Mouse (Mus musculus) adrenal gland, postnatal 4 days (tissue): ENCODE measurements at regions not wholly inside any gene's neighbourhood (a gene's known extent, or its start where the extent isn't known, plus 50 kb on each side); places are given as distances from the start of the nearest gene placed in this dataset.

Experiments used
- DNase-seq, 2 experiments: peaks; one replicate each; pipeline ENCODE4 v3.0.0; 2021 to 2022; ENCODE audit warnings: low spot score in 2 of 2, mixed read lengths in 2 of 2

DNA sequence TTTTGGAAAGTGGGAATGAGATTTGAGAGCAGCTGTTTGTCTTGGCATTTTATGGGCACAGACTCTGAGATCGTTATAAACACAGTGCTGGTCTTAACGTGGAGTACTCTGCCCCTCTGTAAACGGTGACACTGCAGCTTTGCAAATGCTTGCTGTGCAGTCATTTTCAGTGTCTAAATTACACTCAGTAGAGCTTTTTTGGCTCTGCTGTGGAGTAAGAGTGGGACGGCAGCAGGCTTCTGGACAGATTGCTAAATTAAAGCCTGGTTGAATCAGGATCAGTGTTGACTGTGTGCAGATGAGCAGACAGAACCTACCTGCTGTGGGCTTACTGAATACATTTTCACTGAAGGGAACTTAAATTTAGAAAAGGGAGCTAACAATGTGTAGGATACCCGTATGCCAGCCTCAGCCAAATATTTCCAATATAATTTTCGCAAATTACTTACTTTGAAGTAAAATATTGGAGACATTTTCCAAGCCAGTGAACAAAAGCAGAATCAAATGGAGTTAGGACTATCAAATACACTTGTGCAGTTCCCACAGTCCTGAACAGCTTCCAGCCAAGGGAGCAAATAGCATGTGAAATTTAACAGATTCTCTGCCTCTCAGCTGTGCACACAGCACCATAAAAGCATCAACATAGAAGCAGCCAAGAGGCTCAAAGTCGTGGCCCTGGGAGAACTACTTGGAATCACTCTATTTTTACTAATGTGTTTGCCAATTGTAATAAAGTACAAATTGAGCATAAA is 148.1 kb upstream of the Stac start:
- DNase-seq, result no peak

DNA sequence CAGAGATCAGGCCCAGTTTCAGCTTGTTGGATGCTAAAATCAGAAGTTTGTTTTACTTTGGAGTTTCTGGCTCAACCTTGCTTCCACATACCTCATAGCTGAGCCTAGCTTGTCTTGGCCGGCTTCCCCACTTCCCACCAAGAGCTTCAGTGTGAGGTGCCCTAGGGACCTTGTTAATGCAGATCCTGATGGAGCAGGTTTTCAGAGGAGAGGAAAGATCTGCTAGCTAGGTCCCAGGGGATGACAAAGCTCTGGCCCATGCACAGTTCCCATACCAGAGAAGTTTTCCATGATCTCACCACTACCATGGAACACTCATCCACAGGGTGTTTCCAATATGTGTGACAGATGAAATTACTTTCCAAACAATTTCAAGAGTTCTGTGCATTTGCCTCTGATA is 131.9 kb upstream of the Stac start:
- no peak for DNase-seq

DNA sequence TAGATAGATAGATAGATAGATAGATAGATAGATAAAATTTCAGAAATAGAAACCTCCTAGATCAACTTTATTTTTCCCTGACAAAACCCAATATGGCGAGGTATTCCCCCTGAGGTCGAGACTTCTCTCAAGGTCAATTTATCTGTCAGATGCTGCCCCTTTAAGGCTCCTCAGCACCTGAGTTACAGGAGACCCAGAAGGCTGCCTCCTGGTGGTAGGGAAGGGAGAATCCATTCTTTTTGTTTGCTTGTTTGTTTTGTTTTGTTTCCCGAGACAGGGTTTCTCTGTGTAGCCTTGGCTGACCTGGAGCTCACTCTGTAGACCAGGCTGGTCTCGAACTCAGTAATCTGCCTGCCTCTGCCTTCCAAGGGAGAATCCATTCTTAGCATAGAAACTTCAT is 127.3 kb upstream of the Stac start:
- DNase-seq, result no peak

DNA sequence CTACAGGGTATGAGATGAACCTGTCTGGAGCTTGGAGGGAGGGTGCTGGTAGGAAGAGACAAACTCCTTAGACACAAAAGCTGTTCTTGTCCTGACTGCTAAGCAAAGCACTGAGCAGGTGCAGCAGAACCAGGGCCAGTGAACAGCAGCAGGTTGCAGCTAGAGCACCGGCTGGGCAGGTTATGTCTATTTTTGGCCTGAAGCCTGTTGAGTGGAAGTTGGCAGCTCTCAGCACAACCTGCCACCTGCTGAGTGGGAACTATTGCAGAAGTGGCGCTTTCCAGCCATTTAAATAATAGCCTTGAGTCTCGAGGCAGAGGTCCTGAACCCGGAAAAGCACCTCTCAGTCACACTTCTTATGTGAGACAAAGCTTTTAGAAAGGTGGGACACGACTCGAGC is 114.8 kb upstream of the Stac start:
- DNase-seq, result no peak

DNA sequence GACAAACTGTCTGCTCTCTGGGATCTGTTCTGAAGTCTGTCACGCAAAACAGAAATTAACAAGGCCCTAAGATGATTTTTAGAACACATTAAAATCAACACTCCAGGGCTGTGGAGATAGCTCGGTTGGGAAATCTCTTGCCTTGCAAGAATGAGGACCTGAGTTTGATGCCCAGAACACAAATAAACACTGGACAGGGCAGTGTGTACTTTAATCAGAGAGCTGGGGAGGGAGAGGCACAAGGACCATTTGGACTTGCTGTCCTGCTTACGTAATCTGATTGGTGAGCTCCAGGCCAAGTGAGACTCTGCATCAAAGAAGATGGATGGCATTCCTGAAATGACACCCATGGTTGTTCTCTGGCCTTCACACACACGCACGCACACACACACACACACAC is 111.2 kb upstream of the Stac start:
- no peak for DNase-seq

DNA sequence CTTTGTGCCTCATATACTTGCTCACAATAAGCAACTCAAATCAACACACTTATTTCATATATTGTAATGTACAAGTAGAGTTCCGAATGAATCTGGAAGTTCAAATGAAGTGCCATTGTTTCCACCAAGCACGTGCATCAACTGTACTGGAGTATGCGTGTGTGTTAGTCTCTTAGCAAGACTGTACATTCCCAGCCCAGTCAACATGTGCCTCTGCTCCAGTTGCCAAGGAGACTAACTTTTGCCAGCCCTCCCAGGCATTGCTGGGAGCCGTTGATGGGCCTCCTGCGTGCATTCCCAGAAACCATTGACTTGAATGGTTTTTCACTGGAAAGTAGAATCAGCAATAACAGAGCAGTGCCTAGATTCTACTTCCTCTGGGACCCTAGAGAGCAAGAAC is 110.7 kb upstream of the Stac start:
- no peak for DNase-seq

DNA sequence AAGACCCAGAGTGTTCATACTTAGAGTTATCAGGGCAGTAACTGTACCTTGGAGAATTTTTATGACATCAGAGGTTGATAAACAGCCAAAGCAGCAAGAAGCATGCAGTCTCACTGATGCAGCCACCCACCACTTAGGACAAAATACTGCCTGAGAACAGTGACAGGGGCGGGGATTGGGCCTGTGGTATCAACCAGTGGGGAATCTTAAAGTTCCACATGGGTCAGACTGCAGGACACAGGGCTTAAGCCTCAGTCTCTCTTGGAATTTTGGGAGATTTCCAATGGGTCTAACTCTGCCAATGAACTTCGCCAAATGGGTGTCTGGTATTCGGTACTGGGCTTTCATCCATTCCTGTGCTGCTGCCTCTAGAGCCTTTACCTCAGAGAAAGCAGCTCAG is 88.8 kb upstream of the Stac start:
- DNase-seq, result no peak

DNA sequence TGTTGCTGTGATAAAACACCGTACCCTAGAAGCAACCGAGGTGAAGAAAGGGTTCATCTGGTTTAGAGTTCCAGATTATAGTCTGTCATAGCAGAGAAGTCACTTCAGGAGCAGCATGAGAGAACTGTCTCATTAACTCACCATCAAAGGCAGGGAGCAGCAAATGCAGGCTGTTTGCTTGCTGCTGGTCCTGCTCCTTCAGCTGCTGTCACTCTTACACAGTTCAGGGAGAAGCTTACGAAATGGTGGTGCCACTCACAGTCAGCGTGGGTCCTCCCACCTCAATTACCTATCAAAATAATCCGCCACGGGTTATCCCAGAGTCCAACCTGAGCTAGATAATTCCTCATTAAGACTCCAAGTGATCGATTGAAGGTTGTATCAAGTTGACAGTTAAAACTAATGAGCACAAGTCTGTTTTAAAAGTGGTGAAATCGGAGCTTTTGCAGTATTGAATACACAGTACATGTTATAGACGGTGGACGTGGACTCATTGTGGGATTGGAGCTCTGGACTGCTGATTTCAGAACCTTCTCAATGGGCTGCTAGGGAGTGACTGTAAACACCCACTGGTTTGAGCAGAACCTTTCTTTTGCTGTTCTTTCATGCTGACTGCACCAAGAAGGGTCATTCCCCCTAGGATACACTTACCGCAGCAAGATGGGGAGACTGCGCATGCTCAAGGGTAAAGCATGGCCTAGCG is 87.4 kb upstream of the Stac start:
- no peak for DNase-seq

DNA sequence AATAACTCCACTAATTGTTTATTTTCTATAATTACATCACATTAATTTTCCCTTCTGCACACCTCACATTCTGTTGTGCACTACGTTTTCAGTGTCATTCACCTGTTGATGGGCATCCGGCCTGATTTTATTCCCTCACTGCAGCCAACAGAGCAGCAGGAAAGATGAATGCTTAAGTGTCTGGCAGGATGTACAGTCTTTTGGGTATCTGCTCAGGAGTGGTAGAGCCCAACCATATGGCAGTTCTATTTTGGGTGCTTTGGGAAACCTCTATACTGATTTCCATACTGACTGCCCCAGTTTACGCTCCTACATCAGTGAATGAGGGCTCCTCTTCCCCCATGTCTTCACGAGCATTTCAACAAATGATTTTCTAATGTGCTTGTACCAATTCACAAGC is 84.1 kb upstream of the Stac start:
- no peak for DNase-seq

DNA sequence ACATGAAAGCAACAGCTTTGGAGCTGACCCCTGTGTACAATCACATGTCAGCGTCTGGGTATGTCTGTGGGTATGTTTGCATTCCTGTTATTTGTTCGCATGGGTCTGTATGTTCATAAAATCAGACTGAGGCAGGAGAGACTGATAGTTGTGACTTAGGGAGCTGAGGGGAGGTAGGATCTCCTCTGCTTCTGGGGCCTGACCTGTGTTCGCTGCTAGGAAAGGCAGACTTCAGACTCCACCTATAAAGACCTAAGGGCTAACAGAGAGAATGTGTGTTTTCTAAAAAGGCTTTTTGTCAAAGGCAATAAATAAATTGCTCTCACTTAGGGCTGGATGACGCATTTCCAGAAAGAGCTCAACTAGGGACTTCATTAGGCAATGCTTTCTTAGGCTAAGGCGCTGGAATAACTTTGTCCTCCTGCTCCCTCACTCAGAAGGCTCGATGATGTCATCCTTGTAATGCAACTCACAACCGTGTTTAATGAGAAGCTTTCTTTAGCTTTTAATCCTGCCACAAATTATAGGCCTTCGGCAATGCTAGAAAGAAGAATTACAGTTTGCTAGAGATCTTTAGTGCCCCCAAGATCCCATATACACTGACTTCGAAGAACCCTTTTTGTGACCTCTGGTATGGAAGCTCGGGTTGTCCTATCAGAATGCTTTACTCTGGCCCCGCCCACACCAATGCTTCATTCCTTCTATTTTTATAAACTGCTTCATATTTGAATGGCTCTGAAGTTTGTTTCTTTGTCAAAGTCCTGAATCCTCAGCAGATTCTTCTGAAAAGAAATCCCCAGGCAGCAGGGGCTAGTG is 72.7 kb upstream of the Stac start:
- no peak for DNase-seq

DNA sequence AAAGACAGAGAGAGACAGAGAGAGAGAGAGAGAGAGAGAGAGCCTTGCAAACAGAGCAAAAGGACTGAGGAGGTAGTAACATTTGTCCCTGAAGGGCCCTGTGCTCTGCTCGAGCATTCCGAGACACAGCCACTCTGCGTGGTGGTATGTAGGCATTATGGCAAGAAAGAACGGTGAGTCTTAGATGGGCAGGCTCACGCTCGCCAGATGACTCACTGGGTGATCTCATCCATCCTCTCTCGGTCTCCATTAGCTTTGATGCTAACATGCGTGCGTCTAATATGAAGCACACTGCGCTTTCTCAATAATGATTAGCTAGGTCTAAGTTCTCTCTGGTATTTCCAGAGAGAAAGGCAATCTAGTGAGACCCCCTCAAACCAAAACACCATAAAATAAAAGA is 65.1 kb upstream of the Stac start:
- no peak for DNase-seq

DNA sequence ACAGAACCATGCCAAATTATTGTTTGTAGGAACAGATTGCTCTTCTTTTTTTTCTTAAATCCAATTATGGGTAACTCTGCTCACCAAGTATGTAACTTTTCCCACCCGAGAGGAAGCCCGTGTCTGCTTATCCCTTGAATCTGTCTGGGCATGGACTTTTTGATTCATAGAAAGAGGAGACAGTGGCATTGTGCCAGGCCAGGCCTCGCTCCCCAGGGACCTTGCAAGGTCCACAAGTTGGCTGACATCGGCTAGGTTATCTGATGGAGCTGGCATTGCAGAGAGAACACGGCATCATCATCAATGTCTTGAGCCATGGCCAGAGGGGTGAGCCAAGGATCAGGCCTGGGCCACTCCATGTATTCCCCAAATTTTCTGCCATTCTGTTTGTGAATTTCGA is 56.0 kb upstream of the Stac start:
- DNase-seq, result peak in 1 of 2 experiments; percentile 8

DNA sequence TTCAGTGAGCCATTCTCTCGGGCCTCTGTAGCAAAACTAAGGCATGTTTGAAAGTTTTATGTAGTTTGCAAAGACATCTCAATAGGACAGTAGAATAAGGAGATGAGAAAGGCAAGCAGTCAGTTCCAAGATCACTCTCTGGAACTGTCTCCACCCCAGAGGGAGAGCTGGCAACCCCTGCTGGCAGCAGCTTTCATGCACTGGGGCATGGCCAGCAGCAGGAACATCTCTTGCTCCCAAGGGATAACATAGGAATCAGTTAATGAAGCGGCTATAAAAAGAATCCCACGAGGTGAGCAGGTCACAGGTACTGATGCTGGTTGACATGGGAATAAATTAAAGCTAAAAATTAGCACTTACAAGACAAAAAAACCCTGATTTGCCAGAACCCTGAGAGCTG is 55.1 kb upstream of the Stac start:
- no peak for DNase-seq
